Mouse (Mus musculus) embryonic fibroblast, embryonic 13.5 days (primary cell): ENCODE measurements at regions not wholly inside any gene's neighbourhood (a gene's known extent, or its start where the extent isn't known, plus 50 kb on each side); places are given as distances from the start of the nearest gene placed in this dataset.

ENCODE experiments used
- CTCF ChIP-seq: IDR thresholded peaks from 2 replicates; pipeline ENCODE4 v1.5.1; 2011; ENCODE audit warnings: mild to moderate bottlenecking, control low read depth, low read length, moderate library complexity, borderline replicate concordance; ENCODE audit not compliant: insufficient read depth
- POLR2A ChIP-seq: IDR thresholded peaks from 2 replicates; pipeline ENCODE4 v1.6.1; 2011; ENCODE audit warnings: low read depth, mild to moderate bottlenecking, control low read depth, low read length, moderate library complexity

DNA sequence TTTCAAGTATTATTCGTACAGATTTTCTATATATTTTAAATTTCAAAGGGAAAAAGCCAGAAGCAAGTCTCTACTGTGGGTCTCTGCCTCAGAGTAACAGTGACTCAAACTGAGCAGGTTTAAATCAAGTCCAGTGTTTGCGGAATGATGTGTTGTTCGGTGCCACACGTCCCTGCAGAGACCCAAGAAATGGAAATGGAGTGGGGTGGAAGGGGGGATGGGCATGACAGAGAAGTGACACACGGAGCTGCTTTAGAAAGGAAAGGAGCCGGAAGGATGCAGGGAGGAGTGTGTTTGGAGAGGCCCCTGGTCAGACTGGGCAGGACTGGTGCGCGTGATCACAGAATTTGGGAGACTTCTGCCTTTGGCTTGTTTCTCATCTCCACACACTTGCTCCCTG, 60.5 kb upstream of the Ralgps2 start:
- TF ChIP-seq POLR2A: no peak
- no peak for TF ChIP-seq CTCF
